Mouse (Mus musculus): Measurements from ENCODE around the gene Tex22. TPM values are rescaled to one million over a fixed set of nuclear protein-coding genes. Genes with fewer than 3 reads are reported as not detected.

Gene Tex22
- polyA plus RNA-seq, 1 experiment from 2014 or later, result 0.13 TPM

DNA sequence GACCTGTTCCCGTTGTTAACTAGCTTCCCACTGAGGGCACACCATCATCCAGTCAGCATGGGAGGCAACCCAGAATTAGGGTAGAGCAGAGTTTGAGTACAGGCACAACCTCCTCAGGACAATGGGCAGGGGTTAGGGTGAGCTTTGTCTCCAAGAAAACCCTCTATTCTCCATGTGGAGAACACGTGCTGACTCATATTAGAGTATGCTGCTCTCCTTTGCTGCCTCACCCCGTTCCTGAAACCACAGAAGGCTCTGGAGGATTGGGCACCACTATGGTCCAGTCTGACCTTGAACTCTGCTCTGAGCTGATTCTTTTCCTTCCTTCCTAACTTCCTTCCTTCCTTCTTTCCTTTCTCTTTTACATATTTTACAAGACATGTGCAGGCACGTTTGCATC lies 35.9 kb upstream of the Tex22 start:
- H3K27ac ChIP-seq, result no peak overlapping the region
- 88% methylated on average over 4 of the region's 4 CpGs for WGBS
- H3K4me2 ChIP-seq (replicated peaks), result no peak overlapping the region
- no peak for ATAC-seq (ENCODE audit: insufficient number of reproducible peaks, insufficient read depth, low FRiP score, low TSS enrichment)
- H3K4me3 ChIP-seq, result no peak overlapping the region
- H3K27me3 ChIP-seq, result no peaks in the 10 kb centered on the region
- H3K9ac ChIP-seq, result no peak overlapping the region
- H3K36me3 ChIP-seq, result no peaks in the 10 kb centered on the region
- H3K4me1 ChIP-seq, result peaks cover 10% of the 10 kb centered on the region; the same call in 1 of the 2 replicates
- H3K9me3 ChIP-seq, result no peaks in the 10 kb centered on the region

DNA sequence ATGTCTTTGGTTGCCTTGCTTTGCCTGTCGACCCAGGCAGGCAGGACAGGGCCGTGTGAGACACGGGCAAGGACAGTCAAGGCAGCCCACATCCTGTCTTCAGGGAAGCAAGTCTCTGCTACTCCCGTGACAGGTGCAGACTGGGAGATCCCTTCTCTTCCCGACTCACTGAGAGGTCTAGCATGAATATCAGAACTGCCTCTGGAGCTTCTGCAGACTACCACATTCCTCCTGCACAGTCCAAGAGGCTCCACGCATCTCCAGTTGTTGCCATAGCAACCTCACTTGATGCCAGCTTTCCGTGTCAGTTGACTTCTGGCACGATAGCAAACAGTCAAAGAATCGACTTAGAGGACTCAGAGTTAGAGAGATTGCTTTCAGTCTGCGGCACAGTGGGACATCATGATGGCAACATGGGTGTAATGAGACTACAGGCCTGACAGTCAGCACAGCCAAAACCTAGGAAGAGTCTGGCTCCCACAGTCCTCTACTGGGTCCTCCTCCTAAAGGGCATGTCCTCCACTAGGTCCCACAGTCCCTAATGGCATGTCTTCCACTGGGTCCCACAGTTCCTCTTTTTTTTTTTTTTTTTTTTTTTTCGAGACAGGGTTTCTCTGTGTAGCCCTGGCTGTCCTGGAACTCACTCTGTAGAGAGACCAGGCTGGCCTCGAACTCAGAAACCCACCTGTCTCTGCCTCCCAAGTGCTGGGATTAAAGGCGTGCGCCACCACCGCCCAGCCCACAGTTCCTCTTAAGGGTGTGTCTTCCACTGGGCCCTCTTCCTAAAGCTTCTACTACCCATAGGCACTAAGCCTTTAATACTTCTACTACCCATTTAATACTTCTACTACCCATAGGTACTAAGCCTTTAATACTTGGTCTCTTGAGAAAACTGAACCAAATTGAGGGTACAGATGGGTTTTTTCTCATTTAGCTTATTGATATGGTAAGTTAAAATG lies 32.5 kb upstream of the Tex22 start:
- H3K4me2 ChIP-seq (replicated peaks), result no peak overlapping the region
- no peak overlapping the region for H3K4me3 ChIP-seq
- ATAC-seq (ENCODE audit: insufficient number of reproducible peaks, insufficient read depth, low FRiP score, low TSS enrichment), result no peak
- no peaks in the 10 kb centered on the region for H3K27me3 ChIP-seq
- WGBS, result 78% methylated on average over 15 of the region's 15 CpGs
- H3K4me1 ChIP-seq, result peaks cover 10% of the 10 kb centered on the region; the same call in 1 of the 2 replicates
- H3K36me3 ChIP-seq, result peaks cover 13% of the 10 kb centered on the region
- no peak overlapping the region for H3K9ac ChIP-seq
- no peaks in the 10 kb centered on the region for H3K9me3 ChIP-seq
- H3K27ac ChIP-seq, result no peak overlapping the region

DNA sequence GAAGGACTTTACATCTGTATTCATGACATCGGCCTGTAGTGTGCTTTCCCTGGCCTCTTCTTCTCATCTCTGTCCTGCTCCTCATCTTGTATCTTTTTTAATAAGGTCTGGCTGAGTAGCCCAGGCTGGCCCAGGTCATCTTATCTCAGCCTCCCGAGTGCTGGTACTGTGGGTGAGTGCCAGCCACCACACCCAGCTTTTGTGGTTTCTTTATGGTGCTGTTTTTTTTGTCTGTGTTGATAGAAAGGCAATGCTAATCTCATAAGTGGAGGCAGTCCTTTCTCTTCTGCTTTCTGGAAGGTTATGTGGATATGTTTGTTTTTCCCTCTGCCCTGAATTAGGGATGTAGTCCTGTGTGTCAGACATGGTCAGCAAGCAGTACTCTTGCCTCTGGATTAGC lies 31.8 kb upstream of the Tex22 start:
- Histone ChIP-seq H3K27me3 (no peaks in the 10 kb centered on the region), H3K27ac (peak overlapping the region; percentile 60; the same call in 1 of the 2 replicates), H3K4me2 (replicated peaks) (no peak overlapping the region), H3K4me1 (peaks cover 10% of the 10 kb centered on the region; the same call in 1 of the 2 replicates), H3K9me3 (no peaks in the 10 kb centered on the region), H3K4me3 (no peak overlapping the region), H3K9ac (no peak overlapping the region), H3K36me3 (peaks cover 21% of the 10 kb centered on the region)
- ATAC-seq (ENCODE audit: insufficient number of reproducible peaks, insufficient read depth, low FRiP score, low TSS enrichment), result no peak
- 71% methylated on average over 2 of the region's 2 CpGs for WGBS

DNA sequence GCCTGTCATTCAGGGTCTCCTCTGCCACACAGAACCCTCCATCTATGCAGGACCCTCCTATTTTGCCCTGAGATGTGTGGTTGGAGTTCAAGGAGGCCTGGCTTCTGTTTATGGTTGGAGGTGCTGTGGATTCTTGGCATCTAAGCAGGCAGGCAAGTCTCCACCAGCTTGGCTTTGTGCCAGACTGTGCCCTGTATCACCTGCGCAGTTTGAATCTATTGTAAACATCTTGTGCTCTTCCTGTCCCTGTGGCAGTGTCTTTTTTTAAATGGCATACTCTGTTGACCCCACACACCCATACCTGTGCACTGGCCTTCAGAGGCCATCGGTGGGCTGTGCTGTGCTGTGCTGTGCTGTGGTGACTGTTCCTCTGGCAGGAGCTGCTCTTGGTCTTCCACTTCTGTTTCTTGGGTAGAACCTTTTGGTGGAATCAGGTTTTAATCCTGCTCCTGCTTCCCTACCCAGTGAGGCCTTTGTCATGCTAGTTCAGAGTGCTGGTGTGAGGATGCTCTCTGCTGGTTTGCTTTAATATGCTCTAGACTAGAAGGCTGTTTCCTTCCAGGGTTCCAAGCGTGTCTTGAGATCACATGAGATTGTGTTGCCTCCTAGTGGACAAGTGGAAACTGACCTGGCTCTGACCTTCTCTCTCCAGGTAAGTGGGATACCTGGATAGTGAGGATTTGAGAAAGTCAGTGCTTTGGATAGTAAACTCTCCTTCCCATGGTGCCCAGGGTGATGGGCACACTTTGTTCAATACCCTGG lies 29.2 kb upstream of the Tex22 start:
- Histone ChIP-seq H3K27me3 (no peaks in the 10 kb centered on the region), H3K9me3 (no peaks in the 10 kb centered on the region), H3K27ac (no peak overlapping the region), H3K36me3 (peaks cover 37% of the 10 kb centered on the region), H3K4me3 (no peak overlapping the region), H3K4me1 (peaks cover 10% of the 10 kb centered on the region; the same call in 1 of the 2 replicates), H3K4me2 (replicated peaks) (no peak overlapping the region), H3K9ac (no peak overlapping the region)
- 87% methylated on average over 3 of the region's 3 CpGs for WGBS
- no peak for ATAC-seq (ENCODE audit: insufficient number of reproducible peaks, insufficient read depth, low FRiP score, low TSS enrichment)

GRCm38 (mm10) chr12:113046861-113047260 lies 27.4 kb upstream of the Tex22 start:
- H3K27ac ChIP-seq, result no peak overlapping the region
- H3K4me3 ChIP-seq, result no peak overlapping the region
- H3K4me2 ChIP-seq (replicated peaks), result no peak overlapping the region
- H3K9me3 ChIP-seq, result no peaks in the 10 kb centered on the region
- no peaks in the 10 kb centered on the region for H3K27me3 ChIP-seq
- H3K9ac ChIP-seq, result no peak overlapping the region
- H3K36me3 ChIP-seq, result peaks cover 54% of the 10 kb centered on the region
- peaks cover 18% of the 10 kb centered on the region for H3K4me1 ChIP-seq
- ATAC-seq (ENCODE audit: insufficient number of reproducible peaks, insufficient read depth, low FRiP score, low TSS enrichment), result no peak
- WGBS, result 90% methylated on average over 15 of the region's 15 CpGs

- Histone ChIP-seq H3K27ac (no peak overlapping the region), H3K4me3 (no peak overlapping the region), H3K9ac (no peak overlapping the region), H3K9me3 (no peaks in the 10 kb centered on the region), H3K4me1 (peaks cover 17% of the 10 kb centered on the region), H3K27me3 (no peaks in the 10 kb centered on the region), H3K36me3 (peaks cover 64% of the 10 kb centered on the region), H3K4me2 (replicated peaks) (no peak overlapping the region)
- WGBS, result 83% methylated on average over 5 of the region's 5 CpGs
- no peak for ATAC-seq (ENCODE audit: insufficient number of reproducible peaks, insufficient read depth, low FRiP score, low TSS enrichment)
Measured at GRCm38 (mm10) chr12:113048103-113048502, 26.2 kb upstream of the Tex22 start.

- H3K36me3 ChIP-seq, result peaks cover 78% of the 10 kb centered on the region
- no peak overlapping the region for H3K9ac ChIP-seq
- no peak for ATAC-seq (ENCODE audit: insufficient number of reproducible peaks, insufficient read depth, low FRiP score, low TSS enrichment)
- no peaks in the 10 kb centered on the region for H3K9me3 ChIP-seq
- peaks cover 17% of the 10 kb centered on the region for H3K4me1 ChIP-seq
- H3K27ac ChIP-seq, result no peak overlapping the region
- H3K4me2 ChIP-seq (replicated peaks), result no peak overlapping the region
- 91% methylated on average over 9 of the region's 9 CpGs for WGBS
- H3K27me3 ChIP-seq, result no peaks in the 10 kb centered on the region
- H3K4me3 ChIP-seq, result no peak overlapping the region
Measured at GRCm38 (mm10) chr12:113049836-113050235, 24.5 kb upstream of the Tex22 start.

DNA sequence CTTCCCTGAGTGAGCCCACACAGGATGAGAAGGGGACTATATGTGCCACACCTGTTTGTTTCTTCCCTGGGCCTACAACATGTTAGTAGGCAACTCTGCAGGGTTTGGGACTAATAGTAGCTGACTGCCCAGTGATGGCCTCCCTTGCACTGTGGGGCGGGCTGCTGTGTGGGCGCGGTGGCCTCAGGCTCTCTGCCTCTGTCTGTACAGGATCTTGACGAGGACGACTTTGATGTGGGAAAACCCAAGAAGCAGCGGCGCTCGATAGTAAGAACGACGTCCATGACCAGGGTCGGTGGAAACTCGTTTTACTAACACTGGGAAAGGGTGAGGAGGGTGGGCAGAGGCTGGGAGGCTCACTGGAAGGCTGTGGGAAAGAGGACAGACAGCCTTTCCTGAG lies 23.6 kb upstream of the Tex22 start:
- H3K4me1 ChIP-seq, result peaks cover 17% of the 10 kb centered on the region
- no peak overlapping the region for H3K4me3 ChIP-seq
- no peaks in the 10 kb centered on the region for H3K27me3 ChIP-seq
- no peak overlapping the region for H3K4me2 ChIP-seq (replicated peaks)
- H3K9me3 ChIP-seq, result no peaks in the 10 kb centered on the region
- peak overlapping the region; percentile 19; the same call in 1 of the 2 replicates for H3K27ac ChIP-seq
- WGBS, result 69% methylated on average over 12 of the region's 12 CpGs
- H3K9ac ChIP-seq, result no peak overlapping the region
- H3K36me3 ChIP-seq, result peaks cover 75% of the 10 kb centered on the region
- ATAC-seq (ENCODE audit: insufficient number of reproducible peaks, insufficient read depth, low FRiP score, low TSS enrichment), result no peak

- no peak overlapping the region for H3K4me3 ChIP-seq
- WGBS, result 33% methylated on average over 9 of the region's 9 CpGs
- no peaks in the 10 kb centered on the region for H3K9me3 ChIP-seq
- H3K27ac ChIP-seq, result peak overlapping the region; percentile 75
- H3K27me3 ChIP-seq, result no peaks in the 10 kb centered on the region
- 0 out of 2 replicates have a peak overlapping the region, but pooled peaks have one; percentile 10 for H3K4me2 ChIP-seq (replicated peaks)
- peak; percentile 45 for ATAC-seq (ENCODE audit: insufficient number of reproducible peaks, insufficient read depth, low FRiP score, low TSS enrichment)
- H3K9ac ChIP-seq, result peak overlapping the region; percentile 43
- H3K4me1 ChIP-seq, result peaks cover 17% of the 10 kb centered on the region
- peaks cover 78% of the 10 kb centered on the region for H3K36me3 ChIP-seq
Measured at GRCm38 (mm10) chr12:113051628-113052403, 22.5 kb upstream of the Tex22 start.

DNA sequence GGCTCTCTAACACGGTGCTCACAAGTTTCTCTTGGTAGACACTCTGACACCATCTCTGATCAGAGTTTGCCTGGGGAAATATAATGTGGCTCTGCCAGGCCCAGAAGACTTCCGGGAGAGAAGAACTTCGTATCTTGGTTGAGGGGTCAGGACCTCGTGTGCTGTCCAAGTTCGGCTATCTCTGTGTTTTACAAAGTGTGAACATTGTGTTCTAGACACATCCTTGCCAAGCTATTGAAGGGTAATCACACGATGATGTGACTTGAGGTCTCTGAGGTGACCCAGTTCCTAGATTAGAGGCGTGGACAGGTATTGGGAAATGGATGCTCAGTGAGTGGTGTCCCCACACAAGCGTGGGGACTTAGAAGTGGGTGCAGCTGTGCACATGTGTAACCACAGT lies 18.2 kb upstream of the Tex22 start:
- no peak overlapping the region for H3K27ac ChIP-seq
- no peak overlapping the region for H3K9ac ChIP-seq
- H3K4me3 ChIP-seq, result no peak overlapping the region
- WGBS, result 88% methylated on average over 8 of the region's 8 CpGs
- H3K4me1 ChIP-seq, result peaks cover 11% of the 10 kb centered on the region
- H3K4me2 ChIP-seq (replicated peaks), result no peak overlapping the region
- H3K9me3 ChIP-seq, result no peaks in the 10 kb centered on the region
- peaks cover 86% of the 10 kb centered on the region for H3K36me3 ChIP-seq
- no peaks in the 10 kb centered on the region for H3K27me3 ChIP-seq
- ATAC-seq (ENCODE audit: insufficient number of reproducible peaks, insufficient read depth, low FRiP score, low TSS enrichment), result no peak

DNA sequence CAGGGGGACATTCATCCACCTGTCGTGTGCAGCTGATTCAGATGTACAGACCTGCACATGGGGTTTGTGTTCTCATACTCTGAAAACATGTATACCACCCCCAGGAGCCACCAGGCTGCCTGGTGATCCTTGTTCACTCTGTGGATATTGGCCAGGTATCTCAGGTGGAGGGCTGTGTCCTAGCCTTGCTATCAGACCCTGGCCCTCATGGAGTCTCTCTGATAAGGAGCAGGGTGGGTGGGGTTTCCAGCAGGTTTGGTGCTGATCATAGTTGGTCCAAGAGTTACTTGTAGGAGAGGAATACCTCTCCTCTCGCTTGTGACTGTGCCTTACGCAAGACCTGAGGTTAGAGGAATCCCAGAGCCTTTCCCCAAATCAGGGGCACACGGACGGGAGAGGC lies 14.1 kb upstream of the Tex22 start:
- no peak for ATAC-seq (ENCODE audit: insufficient number of reproducible peaks, insufficient read depth, low FRiP score, low TSS enrichment)
- no peaks in the 10 kb centered on the region for H3K9me3 ChIP-seq
- H3K4me2 ChIP-seq (replicated peaks), result no peak overlapping the region
- no peak overlapping the region for H3K27ac ChIP-seq
- no peak overlapping the region for H3K9ac ChIP-seq
- H3K36me3 ChIP-seq, result peaks cover 85% of the 10 kb centered on the region
- 89% methylated on average over 5 of the region's 5 CpGs for WGBS
- H3K27me3 ChIP-seq, result no peaks in the 10 kb centered on the region
- H3K4me1 ChIP-seq, result no peaks in the 10 kb centered on the region
- no peak overlapping the region for H3K4me3 ChIP-seq

Data from embryonic facial prominence, embryonic 12.5 days (tissue).